Mouse (Mus musculus) layer of hippocampus, postnatal 36 days (tissue): ENCODE results near the gene Gm14410. TPM values are rescaled to one million over a fixed set of nuclear protein-coding genes. Genes with fewer than 3 reads are reported as not detected.
"Not testable (repeated sequence)": the region's sequence is repeated elsewhere in the genome, so short reads cannot be mapped to it uniquely, and the experiment has no call there.

Source experiments
- DNase-seq, 2 experiments: peaks; one replicate each; pipeline ENCODE4 v3.0.0; 2022
- total RNA-seq, 2 experiments: library from RNA; stranded (reverse); gene quantifications; 2 replicates each; pipeline ENCODE4 v1.2.3; 2021

Gm14410 gene
- total RNA-seq = 10 to 100 TPM; 53.2 to 71.7 TPM

DNA sequence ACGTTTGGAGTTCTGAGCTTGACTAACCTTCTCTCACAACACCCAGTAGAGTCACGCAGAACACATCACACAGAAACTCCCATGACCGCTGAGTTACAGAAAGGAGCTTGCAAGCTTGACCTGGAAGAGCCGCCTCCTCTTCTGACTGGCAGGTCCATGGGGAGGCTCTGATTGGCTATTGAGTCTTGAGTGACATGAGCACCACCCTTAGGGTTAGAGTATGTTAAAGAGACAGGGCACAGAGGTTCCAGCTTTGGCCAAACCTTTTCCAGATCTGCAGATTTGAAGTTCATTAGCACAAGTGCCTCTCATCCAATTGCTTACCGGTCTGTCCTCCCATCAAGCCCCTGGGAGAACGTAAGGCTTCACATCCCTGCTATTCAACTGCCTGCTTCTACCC is at the start of gene Gm14410:
Gene Gm14410, minus strand, starts transcription at position 81 of the 400 bp plus-strand sequence.
- peak; percentile 83 to 84 for DNase-seq

DNA sequence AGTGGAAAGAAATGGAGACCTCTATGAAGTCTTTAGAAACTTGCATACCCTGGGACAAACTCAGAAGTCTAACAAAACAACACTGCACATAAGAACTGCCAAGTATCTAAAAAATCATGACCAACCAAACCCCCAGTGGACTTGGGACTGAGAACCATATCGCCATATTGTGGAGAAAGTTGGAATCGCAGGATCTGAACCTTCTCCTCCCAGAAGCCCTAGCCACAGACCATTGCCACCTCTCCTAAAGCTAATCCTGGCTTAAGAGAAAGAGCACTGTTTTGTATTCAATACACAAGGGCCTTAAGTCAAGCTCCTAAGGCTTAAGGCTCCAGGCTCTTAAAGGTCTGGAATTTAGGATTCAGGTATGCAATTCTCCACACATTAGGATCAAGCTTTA is 41.2 kb upstream of the Gm14410 start:
- DNase-seq = not testable (repeated sequence)

DNA sequence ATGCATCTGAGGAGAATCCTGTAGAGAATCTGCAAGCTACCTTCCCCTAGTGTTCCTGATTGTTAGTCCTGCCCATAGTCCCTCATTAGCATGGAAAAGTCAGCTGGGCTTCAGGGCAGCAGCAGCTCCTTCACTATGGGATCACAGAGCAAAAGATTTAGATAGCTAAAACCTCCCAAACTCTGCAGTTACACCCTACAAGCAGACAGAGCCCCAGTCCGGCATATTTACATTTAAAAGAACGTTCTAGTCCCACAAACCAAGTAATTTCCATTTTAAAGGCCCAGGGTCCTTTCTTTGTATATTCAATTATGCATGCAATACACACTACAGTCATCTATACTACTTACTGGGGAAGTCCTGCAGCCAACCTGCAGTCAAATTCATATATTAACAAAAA is 24.2 kb upstream of the Gm14410 start:
- not testable (repeated sequence) for DNase-seq

DNA sequence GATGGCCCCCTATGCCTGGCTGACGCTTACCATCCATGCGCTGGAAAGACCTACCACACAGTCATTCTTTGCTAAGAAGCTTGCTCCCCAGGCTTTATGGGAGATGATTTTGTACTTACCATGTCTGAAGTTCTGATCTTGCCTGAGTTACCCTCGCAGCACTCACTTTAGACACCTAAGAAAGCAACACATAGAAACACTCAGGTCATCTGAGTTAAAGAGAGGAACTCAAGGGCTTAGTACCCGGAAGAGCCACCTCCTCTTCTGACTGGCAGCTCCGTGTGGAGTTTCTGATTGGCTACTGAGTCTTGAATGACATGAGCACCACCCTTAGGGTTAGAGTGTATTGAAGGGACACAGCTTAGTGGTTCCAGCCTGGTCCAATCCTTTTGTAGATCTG is 33.5 kb downstream of the Gm14410 start:
- DNase-seq = not testable (repeated sequence)

Other genes starting within 250 kb of the Gm14410 start
- 10 to 100 TPM; 56.3 to 83.7 TPM for gene Gm14419, start 205.5 kb downstream of the Gm14410 start, total RNA-seq
- 1 to 10 TPM in 1 of 2 experiments, under 1 TPM in 1; 0.96 to 2.0 TPM for gene Gm14401, start 132.1 kb downstream of the Gm14410 start, total RNA-seq
- 1 to 10 TPM; 2.3 to 2.7 TPM for gene Gm14409, start 60.6 kb upstream of the Gm14410 start, total RNA-seq
- gene Gm14412, start 117.9 kb upstream of the Gm14410 start, total RNA-seq = 1 to 10 TPM; 2.4 to 3.7 TPM
- 10 to 100 TPM; 36.9 to 37.1 TPM for gene Gm14418, start 191.9 kb upstream of the Gm14410 start, total RNA-seq